Mouse (Mus musculus): ENCODE results near the gene C1qtnf9.
A peak's percentile ranks its signal among the peaks of the same experiment; 100 is the strongest.

C1qtnf9 gene

DNA sequence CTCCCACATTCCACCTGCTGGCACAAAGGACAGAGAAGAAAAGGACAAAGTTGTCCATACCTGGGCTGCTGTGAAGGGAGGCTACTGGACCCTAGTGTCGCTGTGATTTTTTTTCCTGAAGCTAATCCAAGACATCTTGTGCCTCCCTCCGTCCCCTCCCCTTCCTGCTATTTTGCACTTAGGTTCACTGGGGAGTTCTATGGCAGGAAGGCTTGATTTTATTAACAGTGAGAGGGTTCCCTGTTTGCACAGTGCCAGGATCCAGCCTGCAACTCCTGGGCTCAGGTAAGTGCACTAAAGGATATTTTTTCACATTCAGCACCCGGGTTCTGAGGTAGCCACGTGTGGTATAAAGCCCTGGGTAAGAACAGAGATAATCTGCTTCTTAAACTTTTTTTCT, at the start of gene C1qtnf9:
C1qtnf9 (plus strand) TSS at position 251 of the 400 bp plus-strand sequence.
- no peak for DNase-seq

DNA sequence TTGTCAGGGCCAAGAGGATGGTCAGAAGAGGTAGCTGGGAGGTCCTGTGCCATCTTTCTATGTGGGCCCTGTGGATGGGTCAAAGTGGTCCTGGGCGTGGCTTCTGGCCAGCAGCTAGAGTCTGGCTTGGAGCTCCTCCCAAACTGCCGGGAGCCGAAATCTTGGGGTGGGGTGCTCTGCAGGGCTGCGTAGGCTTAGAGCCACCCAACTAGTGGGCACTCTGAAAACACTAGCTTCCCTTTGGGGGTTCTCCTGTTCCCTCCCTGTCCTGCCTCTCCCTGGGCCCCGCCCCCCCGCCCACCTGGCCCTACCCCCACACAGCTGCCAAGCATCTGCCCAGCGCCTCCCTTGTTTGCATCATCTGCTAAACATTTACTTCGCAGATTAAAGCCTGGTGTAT, 46.6 kb upstream of the C1qtnf9 start:
- DNase-seq = no peak

DNA sequence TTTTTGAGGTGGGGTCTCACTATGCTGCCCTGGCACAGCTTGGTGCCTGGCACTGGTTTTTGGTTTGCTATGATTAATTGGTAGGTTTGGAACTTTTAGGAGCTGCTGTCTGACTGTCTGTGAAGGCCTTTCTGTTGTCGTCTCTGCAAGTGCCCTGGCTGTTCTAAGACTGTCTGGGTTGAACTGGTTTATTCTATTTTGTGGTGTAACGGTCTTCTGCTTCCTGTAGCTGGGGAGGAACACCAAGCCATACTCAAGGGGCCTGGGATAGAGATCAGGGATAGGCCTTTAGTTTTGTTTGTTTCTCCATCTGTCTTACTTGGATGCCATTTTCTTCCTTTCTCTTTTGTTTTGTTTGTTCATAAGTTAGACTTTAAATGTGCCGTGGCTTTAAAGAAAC, 46.0 kb upstream of the C1qtnf9 start:
- no peak for DNase-seq

DNA sequence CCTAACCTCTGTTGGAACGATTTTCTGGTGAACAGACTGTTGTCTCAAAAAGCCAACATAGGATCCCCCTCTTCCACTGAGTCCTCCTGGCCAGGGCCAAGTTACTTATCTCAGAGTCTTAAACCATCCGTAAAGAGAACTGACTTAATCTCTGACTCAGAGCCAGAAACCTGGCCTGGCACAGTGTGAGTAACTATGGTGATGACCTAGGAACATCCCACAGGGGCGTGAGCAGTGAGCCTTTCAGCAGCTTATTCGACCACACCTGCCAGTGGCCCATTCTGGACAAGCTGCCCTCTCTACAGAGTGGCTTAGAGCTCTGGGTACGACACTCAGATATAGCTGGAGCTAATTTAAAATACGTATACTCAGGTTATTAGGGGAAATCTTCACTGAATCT, 41.8 kb upstream of the C1qtnf9 start:
- no peak for DNase-seq

DNA sequence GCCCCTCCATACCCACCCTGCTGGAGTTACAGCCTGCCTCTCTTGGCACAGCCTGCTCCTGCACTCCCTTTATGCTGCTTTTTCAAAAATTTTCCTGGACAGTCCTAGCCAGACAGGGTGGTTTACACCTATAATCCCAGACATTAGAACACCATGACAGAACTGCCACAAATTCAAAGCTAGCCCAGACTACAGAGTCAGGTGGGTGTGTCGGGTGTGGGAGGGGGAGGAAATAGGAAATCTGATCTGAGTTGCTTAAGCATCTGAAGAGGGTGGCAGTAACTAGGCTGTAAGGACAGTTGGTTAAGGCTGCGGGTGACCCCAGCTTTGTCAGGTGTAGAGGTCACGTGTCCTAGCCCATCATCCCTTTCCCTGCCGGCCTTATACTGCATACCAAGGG, 40.8 kb upstream of the C1qtnf9 start:
- no peak for DNase-seq

DNA sequence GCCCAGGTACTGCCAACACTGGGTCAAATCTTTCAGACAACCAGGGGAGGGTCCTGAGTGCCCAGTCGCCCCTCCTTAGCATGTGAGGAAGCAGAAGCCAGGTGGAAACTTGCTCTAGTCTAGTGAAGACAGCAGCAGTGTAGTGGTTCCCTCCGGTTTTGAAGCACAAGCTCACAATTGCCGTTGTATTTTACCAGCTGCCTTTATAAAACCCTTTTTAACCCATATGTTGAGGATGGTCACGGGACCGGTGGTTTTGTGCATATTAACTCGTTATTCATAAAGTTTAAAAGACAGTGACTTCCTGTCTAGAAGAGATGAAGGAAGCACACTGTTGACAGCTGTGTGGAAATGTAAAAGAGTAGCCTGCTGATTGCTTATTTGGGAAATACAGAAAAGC, 35.9 kb upstream of the C1qtnf9 start:
- no peak for DNase-seq

DNA sequence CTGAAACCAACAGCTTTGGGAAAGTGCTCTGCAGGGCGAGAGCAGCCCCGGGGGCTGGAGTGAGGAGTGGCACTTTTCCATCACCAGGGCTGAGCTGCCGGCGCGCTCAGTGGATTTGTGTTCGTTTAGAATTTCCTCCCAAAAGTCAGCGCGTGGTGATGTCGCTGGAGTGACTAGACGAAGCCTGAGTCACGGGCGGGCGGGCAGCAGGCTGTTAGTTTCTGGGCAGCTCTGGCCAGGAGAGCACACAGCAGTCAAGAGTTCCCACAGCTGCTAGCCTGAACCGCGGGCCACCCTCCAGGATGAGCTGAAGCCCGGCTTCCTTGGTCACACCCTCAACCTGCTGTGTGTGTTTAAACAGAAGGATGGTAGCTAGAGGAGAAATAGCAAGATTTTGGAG, 35.1 kb upstream of the C1qtnf9 start:
- peak; percentile 34 for DNase-seq

DNA sequence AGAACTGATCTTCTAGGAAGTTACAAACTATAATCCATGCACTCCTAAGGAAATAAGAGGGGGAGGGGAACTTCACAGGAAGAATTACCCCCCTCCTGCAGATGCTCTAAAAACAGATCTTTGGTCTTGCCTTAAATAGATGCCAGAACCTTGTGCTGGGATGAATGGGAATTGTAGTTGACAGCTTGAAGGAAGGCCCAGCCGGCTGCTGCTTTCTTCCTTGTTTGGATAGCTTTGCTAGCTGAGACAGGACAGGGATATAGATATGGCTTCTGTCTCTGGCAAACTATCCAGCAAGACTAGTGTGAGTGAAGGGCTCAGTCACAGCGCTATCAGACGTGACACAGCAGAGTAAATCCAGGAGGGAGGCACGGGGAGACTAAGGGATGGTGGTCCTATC, 34.2 kb upstream of the C1qtnf9 start:
- DNase-seq = no peak

DNA sequence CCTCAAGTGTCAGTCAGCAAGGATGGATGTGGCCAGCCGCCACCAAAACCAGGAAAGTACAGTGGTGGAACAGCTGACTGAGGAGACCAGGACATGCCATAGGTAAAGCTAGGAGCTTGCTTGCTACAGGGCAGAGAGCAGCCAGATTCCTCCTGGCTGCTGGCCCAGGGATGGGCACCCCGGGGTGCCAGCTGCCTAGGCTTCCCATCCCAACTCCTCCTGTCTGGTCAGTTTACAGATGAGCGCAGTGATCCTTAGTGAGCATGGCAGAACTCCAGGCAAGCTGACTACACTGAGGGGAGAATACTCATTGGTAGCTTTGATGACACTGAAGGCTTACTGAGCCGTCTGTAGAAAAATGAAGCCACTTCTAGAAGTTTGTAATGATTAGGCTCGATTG, 32.7 kb upstream of the C1qtnf9 start:
- DNase-seq = no peak

DNA sequence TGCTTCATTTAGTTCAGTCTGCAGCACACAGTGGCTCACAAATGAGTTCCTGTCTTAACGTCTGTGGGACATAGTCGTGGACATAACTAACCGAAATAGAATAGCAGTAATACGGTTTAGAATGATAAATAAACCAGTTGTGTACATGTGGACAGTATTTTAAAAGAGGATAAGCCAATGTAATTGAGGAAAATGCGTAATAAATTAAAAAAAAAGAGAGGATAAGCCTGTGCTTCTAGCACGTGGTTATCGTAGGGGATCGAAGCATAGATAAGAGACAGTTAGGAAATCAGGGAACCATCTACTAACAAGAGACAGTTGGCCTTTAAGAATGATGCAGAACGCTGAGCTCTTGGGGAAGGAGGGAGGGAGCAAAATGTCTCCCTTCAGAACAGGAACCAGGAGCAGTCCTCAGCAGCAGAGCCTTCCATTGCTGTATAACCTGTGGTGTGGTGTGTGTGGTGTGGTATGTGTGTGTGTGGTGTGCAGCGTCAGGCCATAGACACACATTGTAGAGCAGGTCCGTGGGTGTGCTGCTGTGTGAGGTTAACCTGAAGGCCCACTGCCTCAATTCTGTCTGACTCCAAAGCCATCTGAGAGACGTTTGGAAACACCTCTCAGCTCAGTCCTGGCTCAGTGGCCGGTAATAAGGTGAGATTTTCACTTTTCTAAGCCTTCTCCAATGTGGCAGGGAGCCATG, 31.9 kb upstream of the C1qtnf9 start:
- no peak for DNase-seq

DNA sequence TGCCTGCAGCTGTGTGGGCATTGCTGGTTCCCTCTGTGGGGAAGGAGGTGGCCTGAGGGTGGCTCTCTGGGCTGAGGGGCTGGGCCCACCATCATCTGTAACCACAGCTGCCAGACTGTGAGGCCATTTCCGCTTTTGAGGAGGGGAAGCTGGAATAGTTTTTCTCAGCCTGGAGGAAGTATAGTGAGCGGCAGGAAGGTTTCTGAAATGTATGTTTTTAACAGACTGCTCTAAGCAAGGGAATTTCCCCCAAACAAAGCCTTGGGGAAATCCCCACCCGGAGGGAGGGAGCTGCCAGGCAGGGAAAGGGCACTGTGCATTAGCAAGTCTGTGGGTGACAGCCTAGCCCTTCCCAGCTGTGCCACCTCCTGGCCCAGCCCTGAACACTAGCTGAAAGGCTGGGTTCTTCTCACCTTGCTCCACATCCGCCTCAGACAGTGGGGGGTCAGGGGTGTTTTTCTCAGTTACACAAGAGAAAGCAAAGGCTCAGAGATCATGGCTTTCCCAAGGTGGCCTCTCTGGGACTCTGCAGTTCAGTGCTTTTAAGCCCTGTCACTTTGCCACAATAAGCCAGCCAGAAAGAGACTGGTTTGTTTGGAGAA, 31.2 kb upstream of the C1qtnf9 start:
- DNase-seq = no peak

DNA sequence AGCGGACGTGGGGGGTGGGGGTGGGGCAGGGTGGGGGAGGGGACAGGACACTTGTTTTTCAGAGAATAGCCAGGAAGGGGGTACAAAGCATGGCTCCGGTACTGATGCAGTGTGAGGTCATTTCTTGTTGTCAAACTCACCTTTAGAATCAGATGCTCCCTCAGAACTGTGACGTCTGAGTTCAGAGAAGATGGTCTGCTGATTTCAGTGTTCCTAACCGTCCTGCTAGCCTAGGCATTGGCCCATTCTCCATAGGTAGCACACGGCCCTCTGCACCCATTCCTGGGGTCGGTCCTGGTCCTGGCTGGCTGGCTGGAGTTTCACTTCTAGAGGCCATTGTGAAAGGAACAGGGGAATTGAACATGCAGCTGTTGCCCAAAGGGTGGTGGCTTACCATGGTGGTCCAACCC, 30.7 kb upstream of the C1qtnf9 start:
- no peak for DNase-seq

DNA sequence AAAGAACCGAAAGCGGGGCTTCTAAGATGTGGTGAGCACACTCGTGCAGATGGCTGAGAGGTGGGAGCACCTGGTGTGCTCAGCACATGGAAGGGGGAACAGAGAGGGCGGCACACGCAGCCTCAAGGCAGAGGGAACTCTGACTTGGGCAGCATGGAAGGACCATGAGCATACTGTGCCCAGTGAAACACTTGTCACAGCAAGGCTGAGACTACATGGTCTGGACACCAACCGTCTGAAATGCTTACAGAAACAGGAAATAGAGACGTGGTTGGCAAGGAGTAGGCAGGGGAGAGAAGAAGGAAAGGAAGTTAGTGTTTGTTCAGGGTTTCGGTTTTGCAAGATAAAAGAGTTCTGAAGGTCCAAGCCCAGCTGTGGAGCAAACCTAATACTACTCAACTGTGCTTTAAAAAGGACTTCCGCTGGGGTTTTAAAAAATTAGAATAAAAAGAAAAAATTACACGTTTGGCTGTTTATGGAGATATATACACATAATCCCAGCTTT, 29.4 kb upstream of the C1qtnf9 start:
- DNase-seq = no peak

DNA sequence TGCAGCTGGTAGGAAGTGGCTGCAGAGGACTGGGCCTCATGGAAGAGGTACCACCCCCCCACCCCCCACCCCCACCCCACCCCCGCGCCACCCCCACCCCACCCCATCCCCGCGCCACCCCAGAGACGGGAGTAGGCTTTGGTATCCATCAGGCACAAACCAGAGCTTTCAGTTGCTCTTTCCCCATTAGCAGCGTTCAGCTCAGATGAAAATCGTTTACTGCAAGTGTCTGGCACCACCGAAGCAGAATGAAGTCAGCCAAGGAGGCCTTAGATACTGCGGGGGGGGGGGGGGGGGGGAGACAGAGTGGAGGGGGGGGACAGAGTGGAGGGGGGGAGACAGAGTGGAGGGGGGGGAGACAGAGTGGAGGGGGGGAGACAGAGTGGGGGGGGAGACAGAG, 28.8 kb upstream of the C1qtnf9 start:
- no peak for DNase-seq

DNA sequence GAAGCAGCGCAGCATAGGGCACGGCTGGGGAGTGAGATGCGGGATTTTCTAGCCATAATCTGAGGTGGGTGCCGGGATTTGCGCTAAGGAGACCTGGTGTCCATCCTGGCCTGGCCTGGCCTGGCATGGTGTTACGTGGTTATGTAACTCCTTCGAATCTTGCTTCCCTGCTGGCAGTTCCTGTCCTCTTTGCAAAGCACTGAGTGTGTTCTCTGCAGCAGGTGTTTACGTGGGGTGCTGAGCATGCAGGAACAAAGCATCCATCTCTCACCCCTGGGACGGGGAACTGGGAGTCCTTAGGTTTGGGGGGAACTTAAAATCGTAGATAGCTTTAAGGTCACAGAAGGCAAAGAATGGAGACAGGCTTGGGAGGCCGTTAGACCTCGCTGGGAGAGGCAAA, 28.3 kb upstream of the C1qtnf9 start:
- no peak for DNase-seq

DNA sequence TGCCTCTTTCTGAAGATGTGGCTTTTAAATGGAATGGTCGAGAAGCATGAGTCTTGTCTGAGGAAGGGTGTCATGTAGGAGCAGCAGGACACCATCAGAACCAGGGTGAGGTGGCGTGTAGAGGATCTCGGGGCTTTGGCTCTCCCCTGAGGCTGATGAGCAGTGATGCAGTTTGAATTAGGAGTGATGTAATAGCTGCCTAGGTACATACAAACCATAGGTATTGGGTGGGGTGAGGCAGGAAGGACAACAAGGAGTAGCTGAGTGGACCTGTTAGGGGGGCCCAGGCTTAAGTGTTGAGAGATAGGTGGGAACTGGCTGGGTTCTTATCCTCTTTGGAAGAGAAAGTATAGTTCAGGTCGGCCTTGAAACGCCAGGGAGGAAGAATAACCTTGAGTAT, 27.4 kb upstream of the C1qtnf9 start:
- DNase-seq = no peak

DNA sequence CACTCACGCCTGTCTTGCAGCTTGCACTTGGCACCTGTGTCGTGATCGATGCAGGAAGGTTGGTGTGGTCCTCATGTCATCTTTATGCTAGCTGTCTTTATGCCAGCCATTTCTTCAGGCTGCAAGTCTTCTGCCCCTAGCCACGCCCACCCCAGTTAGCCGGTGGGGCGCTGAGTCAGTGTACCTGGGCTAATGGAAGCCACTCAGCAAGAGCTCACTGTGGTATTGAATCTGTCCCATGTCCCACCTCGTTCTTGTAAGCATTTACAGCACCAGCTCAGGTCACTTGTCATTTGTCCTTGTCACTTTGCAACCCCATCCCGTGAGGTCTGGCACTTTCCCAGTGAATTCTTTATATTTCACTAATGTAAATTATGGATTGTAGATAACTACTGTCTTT, 26.9 kb upstream of the C1qtnf9 start:
- DNase-seq = no peak

DNA sequence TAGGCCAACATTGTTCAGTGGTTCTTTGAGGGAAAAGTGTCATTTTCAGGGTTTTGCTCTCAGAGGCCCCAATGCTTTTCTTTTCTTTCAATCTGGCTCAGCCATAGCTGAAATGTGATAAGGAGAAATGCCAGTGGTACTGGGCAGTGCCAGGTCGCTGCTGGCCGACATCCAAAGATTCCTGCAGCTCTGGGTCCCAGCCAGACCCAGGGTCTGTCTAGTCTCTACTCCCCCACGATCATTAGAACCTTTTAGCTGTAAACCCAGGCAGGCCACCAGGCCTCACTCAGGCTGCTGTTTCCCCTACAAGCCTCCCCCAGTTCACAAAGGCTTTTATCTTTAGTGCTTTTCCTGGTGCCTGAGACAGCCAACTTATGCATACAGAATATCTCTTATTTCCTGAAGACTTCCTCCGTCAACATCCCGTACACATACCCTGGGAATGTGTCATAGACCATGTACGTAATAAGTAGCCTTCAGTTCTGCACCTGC, 26.4 kb upstream of the C1qtnf9 start:
- DNase-seq = no peak

DNA sequence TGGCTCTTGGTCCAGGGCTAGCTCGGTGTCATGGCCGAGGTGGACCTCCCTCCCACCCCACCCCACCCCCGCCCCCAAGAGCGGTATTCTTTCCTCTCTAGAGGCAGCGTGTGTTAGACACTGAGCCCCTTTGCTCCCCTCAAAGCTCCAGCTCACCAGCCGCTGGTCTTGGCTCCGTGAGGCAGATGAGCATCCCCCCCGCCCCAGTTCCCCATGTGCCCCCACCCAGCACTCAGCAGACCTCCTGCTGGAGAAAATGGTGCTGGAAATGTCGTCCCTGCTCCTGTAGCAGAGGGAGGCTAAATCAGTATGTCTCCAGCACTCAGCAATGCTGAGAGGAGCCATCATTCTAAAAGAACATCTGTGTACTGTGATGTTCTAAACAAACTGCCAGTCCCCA, 24.3 kb upstream of the C1qtnf9 start:
- DNase-seq = no peak

DNA sequence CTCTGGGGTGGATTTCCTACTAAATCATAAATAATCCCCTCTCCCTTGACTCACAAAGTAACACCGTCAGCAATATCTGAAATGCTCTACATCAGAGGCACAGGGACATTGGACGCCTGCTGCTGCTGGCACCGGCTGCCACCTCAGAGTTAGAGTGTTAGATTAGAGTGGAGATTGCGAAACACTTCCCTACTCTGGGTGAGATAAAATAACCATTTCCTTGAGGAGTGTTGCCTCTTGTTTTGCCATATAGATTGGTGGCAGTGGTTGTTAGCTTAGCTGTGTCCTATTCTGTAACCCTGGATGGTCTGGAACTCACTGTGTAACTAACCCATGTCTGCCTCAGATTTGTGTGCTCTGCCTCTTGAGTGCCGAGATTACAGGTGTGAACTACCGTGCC, 22.7 kb upstream of the C1qtnf9 start:
- DNase-seq = no peak

DNA sequence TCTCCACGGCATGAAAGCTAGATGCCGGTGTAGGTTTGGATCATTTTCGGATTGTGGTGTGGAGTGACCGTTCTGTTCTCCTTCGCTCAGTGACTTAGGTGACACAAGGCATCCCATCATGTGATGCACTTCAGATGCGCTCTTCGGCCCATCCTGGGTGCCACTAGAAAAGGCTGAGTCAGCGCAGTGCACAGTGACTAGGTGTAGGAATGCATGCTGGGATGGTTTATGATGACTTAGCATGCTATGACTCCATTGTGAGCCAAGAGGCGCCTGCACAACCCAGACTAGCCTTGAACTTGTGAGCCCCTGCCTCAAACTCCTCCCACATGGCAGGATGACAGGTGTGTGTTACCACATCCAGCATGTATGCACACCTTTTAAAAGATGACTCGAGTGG, 21.8 kb upstream of the C1qtnf9 start:
- no peak for DNase-seq

DNA sequence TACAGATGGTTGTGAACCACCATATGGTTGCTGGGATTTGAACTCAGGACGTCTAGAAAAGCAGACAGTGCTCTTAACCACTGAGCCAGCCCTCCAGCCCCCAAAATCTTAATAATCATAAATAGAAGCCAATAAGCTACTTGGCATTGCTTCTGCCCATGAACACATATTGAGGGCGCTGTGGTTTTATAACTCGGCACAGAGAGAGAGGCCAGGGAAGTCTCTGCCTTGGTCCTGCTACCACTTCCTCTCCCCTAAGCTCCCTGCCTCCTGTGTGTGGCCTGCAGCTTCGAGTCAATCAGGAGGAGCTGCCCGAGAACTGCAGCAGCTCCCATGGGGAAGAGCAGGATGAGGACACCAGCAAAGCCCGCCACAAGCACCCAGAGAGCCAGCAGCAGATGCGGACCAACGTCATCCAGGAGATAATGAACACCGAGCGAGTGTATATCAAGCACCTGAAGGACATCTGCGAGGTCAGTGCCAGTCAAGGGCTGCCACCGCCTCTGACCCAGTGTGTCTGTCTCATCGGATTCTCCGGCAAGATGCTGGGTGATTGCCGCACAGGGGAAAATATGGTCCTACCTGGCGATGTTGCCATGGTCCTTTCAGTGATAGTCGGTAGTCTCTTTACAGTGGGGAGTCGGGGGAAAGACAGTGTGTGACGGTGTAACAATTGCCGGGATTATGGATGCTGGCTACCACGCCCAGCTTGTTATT, 20.6 kb upstream of the C1qtnf9 start:
- DNase-seq = no peak

DNA sequence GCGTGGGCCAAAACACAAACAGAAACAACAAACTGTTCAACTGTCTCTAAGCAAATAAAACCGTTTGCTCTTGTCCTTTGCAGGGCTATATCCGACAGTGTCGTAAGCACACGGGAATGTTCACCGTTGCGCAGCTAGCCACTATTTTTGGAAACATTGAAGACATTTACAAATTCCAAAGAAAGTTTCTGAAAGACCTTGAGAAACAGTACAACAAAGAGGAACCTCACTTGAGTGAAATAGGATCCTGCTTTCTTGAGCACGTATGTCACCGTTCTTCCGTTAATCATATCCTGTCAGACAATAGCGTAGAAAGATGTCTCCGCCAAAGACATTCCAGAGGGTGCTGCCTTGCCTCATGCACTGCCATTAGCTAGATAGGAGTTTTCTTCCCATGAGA, 18.1 kb upstream of the C1qtnf9 start:
- DNase-seq = no peak

DNA sequence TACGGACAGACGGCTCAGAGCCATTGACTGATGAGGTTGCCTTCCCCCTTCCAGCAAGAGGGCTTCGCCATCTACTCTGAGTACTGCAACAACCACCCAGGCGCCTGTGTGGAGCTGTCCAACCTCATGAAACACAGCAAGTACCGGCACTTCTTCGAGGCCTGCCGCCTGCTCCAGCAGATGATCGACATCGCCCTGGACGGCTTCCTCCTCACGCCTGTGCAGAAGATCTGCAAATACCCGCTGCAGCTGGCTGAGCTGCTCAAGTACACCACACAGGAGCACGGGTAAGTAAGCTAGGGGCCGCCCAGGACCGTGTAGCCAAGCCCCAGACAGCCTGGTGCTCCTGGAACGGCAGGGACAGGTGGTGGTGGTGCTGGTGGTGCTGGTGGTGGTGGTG, 16.4 kb upstream of the C1qtnf9 start:
- DNase-seq = no peak

Data from right cerebral cortex, adult 18-20 months (tissue).